Mouse (Mus musculus): Measurements from ENCODE around the gene Plcb3. TPM values are rescaled to one million over a fixed set of nuclear protein-coding genes. Genes with fewer than 3 reads are reported as not detected.

Gene Plcb3
- polyA plus RNA-seq, 1 experiment from 2014 or later = 44.8 TPM

DNA sequence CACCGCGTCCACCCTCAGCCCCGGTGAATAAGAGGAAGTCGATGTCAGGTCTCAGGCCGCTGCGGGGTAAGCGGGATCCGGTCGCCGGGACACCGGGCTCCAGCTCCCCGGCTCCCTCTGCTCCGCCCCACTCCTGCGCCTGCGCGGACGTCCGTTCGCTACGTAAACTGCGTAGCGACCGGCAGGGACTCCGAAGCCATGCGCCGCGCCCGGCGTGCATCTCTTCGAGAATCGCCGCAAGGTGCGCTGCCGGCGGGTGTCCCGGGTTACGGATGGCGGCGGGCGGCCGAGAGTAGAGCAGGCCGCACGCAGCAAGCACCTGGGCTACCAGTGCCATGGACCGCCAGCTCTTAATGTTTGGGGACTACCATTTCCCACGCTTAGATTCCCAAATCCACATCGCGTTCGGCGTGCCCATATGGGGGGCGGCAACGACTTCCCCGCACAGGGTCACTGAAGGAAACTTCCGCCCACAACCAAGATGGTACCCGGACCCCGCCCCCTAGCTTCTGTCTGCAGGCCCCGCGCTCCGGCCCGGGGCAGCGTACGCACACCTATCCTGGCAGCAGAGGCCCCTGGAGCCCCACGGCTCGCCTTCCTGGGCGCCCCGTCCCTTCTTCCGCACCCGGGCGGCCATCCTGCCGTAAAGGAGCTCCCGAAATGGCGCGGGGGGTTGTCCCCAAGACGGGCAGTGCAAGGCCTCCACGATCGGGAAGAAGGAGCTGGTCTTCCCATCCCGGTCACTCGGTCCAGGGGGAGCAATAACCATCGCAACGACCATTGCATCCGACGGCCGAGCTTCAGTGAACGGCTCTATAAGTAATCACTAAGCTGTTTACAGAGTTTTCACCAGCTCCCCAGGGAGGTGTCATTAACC lies 34.7 kb downstream of the Plcb3 start, which contains the start of gene Bad:
Gene Bad (plus strand): TSS at position 490 of the 877 bp plus-strand sequence.
- WGBS = under 1% methylated on average over 83 of the region's 83 CpGs
- Histone ChIP-seq H3K4me3 (replicated peaks) (peak within 1 kb of the TSS; percentile 88), H3K27me3 (no peaks in the 10 kb centered on the region), H3K4me2 (peak within 1 kb of the TSS; percentile 94), H3K4me1 (peaks cover 33% of the 10 kb centered on the region), H3K9ac (peak within 1 kb of the TSS; percentile 93), H3K36me3 (peaks cover 12% of the 10 kb centered on the region; the same call in 1 of the 2 replicates), H3K27ac (peak within 1 kb of the TSS; percentile 99), H3K9me3 (replicated peaks) (no peaks in the 10 kb centered on the region)
- peak; percentile 80 for ATAC-seq (replicated peaks; ENCODE audit: low FRiP score)

DNA sequence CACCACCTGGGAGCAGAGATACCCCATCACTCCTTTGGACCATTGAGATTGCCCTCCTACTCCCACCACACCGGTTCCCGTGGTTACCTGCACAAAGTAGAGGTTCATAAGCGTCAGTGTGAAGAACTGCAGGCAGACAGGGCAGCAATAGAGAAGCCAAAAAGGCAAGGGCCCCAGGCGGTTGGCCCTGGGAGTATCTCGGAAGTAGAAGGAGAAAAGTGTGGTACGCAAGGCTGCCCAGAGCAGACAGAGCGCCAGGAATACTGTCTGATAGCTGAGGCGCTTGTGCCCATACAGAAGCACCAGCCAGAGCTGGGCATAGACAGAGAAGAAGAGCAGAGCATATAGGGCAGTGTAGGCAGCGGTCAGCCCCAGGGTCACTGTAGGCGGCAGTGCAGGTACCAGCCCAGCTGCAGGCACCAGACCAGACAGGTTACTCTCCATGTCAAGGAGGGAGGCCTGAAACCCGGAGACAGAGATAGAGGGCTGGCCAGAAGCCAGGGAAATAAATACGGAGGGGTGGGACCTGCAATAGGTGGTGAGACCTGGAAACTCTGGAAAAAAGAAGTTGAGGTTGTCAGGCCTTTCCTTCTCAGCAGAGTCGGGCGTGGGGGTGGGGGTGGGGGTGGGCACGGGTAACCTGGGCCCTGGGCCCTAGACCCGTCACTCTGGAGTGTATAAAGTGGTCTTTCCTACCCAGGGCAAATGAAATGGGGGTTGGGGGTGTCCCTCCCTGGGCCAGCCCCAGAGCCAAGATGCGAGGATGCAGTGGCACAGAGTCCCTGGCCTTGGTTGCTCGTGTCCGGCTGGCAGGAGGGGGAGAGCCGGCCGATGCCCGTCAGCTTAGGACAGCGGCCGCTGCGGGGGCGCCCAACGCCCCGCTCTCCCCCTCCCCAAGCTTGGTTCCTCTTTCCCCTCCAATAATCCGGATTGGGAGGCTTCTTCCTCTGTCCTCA lies 35.6 kb downstream of the Plcb3 start:
- 20% methylated on average over 29 of the region's 29 CpGs for WGBS
- Histone ChIP-seq H3K9me3 (replicated peaks) (no peaks in the 10 kb centered on the region), H3K36me3 (0 out of 2 replicates have a peak, but pooled peaks cover 5% of the 10 kb centered on the region), H3K4me2 (peak overlapping the region; percentile 94), H3K4me1 (peaks cover 33% of the 10 kb centered on the region), H3K27me3 (peaks cover 8% of the 10 kb centered on the region), H3K9ac (peak overlapping the region; percentile 93), H3K4me3 (replicated peaks) (peak overlapping the region; percentile 88), H3K27ac (peak overlapping the region; percentile 99)
- peak; percentile 3; the same call in 1 of the 2 replicates for ATAC-seq (replicated peaks; ENCODE audit: low FRiP score)

DNA sequence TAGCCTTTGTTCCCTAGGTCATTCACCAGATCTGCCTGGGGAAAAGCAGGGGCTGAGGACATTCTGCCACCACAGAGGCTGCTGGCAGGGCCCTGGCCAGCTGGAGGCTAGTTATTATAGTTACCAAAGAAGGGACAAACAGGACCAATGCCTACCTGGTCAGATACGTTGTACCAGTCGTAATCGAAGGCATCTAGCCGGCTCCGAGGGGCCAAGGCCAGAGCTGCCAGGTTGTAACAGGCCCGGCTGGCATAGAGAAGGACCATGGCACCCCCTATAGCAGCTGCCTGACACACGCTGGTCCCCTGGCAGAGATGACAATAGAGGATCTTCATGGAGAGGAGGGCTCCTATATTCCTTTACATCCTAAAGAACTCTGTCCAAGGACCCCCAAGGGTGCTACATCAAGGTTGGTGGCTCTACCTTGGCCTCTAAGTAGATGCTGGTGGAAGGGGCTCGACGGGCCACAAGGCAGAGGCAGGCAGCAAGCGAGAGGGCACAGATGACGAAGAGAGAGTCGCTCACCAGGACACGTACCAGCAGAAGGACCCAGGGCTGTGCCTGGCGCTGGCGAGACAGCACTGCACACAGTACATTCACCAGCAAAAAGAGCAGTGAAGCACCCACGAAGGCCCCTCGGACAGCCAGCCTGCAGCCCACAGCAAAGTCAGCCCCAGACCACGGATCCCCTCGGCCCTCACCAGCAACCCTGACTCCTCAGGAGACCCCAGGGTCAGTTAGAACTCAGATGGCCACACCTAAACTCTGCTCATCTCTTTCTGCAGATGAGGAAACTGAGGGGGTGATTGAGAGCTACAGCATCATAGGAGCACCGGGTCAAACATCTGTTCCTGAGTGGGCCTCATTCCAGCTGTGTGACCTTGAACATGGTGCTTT lies 36.9 kb downstream of the Plcb3 start:
- peaks cover 21% of the 10 kb centered on the region for H3K27me3 ChIP-seq
- H3K9me3 ChIP-seq (replicated peaks) = no peaks in the 10 kb centered on the region
- H3K36me3 ChIP-seq = no peaks in the 10 kb centered on the region
- no peak overlapping the region for H3K4me3 ChIP-seq (replicated peaks)
- H3K4me1 ChIP-seq = peaks cover 34% of the 10 kb centered on the region
- H3K9ac ChIP-seq = no peak overlapping the region; the same call in 1 of the 2 replicates
- WGBS = 90% methylated on average over 20 of the region's 20 CpGs
- no peak overlapping the region for H3K27ac ChIP-seq
- ATAC-seq (replicated peaks; ENCODE audit: low FRiP score) = no peak
- H3K4me2 ChIP-seq = peak overlapping the region; percentile 94; the same call in 1 of the 2 replicates

DNA sequence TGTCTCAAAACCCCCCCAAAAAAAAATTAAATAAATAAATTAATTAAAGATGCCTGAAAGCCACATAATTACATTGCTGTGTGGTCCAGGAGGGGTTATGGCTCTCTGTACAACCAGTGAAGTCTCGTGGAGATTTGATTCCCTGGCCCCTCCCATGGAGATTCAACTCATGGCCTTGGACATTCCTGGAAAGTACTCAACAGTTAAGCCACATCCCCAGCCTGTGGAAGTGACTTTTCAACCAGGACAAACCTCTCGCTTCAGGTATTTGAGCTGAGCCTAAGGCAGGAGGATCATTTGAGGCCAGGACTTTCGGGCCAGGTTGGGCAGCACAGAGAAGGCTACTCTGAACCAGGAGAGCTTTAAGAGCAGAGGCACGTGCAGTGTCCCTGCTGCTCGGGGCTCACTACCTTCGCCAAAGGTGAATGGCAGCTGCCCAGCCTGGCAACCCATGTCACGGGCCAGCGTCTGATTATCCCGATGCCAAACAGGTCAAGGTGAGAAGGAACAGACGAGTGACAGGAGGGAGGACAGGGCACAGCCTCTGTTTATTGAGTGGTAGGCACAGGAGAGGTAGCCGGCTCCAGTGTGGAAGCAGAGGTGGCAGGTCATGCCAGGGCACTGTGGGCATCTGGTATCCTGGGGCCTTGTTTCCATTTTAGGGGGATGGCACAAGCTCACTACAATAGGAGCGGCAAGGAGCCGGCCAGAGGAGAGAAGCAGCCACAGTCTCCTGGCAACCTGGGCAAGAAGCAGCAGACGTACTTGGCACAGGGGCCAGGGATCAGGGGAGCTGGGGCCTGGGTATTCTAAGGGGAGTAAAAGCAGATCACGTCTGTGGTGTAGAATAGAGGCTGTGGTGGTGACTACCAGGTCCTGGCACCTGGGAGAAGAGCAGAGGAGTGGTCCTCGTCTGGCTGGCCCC lies 38.5 kb downstream of the Plcb3 start:
- Histone ChIP-seq H3K27ac (no peak overlapping the region), H3K9ac (no peak overlapping the region), H3K9me3 (replicated peaks) (no peaks in the 10 kb centered on the region), H3K4me3 (replicated peaks) (no peak overlapping the region), H3K36me3 (no peaks in the 10 kb centered on the region), H3K27me3 (peaks cover 36% of the 10 kb centered on the region), H3K4me2 (no peak overlapping the region), H3K4me1 (peaks cover 40% of the 10 kb centered on the region)
- ATAC-seq (replicated peaks; ENCODE audit: low FRiP score) = no peak
- 75% methylated on average over 16 of the region's 16 CpGs for WGBS

- no peaks in the 10 kb centered on the region for H3K36me3 ChIP-seq
- no peak overlapping the region for H3K4me2 ChIP-seq
- no peak overlapping the region for H3K4me3 ChIP-seq (replicated peaks)
- H3K27me3 ChIP-seq = peaks cover 51% of the 10 kb centered on the region
- WGBS = 26% methylated on average over 3 of the region's 3 CpGs
- H3K4me1 ChIP-seq = peaks cover 38% of the 10 kb centered on the region
- H3K9ac ChIP-seq = no peak overlapping the region
- H3K27ac ChIP-seq = no peak overlapping the region
- H3K9me3 ChIP-seq (replicated peaks) = no peaks in the 10 kb centered on the region
- ATAC-seq (replicated peaks; ENCODE audit: low FRiP score) = no peak
Observed at GRCm38 (mm10) chr19:6936299-6936698, 40.0 kb downstream of the Plcb3 start.

DNA sequence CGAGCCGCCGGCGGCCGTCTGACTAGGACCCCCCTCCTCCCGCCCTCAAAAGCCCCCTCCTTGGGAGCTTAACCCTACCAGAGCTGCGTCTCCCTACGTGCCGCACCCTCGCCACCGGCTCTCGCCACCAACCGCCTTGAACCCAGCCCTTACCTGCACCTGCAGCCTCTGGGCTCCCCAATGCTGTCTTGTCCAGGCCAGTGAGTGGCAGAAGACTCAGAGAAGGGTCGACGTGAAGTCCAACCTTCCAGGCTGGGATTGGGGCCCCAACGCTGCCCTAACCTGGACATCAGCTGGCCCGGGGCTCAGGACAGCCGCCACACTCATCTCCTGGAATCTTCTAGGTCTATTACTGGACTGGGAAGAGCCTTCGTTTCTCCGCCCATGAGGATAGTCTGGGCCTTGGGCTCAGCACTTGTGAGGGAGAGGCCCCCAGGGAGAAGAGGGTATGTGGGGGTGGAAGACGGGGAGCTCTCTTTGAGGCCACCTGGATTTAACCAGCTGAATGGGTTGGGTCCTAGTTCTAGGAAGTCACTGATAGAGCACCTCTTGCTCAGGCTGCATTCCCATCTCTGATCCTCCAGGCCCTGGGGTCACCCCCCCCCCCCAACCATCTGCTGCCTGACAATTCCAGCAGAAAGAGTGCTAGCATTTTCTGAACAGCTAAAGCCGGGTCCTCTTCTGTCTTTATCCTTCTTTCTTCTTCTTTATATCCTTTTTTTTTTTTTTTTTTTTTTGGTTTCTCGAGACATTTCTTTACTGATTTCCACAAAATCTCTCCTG lies 41.9 kb downstream of the Plcb3 start, which contains the start of gene Kcnk4:
Gene Kcnk4 (minus strand): TSS at position 321 of the 783 bp plus-strand sequence.
- WGBS = 9% methylated on average over 23 of the region's 23 CpGs

GRCm38 (mm10) chr19:6933436-6934194 lies 42.7 kb downstream of the Plcb3 start:
- ATAC-seq (replicated peaks; ENCODE audit: low FRiP score) = peak; percentile 44; the same call in 1 of the 2 replicates
- peak overlapping the region; percentile 84 for H3K4me2 ChIP-seq
- peak overlapping the region; percentile 46 for H3K4me3 ChIP-seq (replicated peaks)
- no peaks in the 10 kb centered on the region for H3K9me3 ChIP-seq (replicated peaks)
- H3K27me3 ChIP-seq = peaks cover 75% of the 10 kb centered on the region
- no peaks in the 10 kb centered on the region for H3K36me3 ChIP-seq
- 3% methylated on average over 57 of the region's 58 CpGs for WGBS
- no peak overlapping the region for H3K27ac ChIP-seq
- peaks cover 24% of the 10 kb centered on the region for H3K4me1 ChIP-seq
- H3K9ac ChIP-seq = peak overlapping the region; percentile 27

More for the DNA sequence above, 41.9 kb downstream of the Plcb3 start, which contains the start of gene Kcnk4:
- H3K27ac ChIP-seq = no peak within 1 kb of the TSS
- ATAC-seq (replicated peaks; ENCODE audit: low FRiP score) = no peak
- peak within 1 kb of the TSS; percentile 46 for H3K4me3 ChIP-seq (replicated peaks)
- H3K9me3 ChIP-seq (replicated peaks) = no peaks in the 10 kb centered on the region
- H3K4me1 ChIP-seq = peaks cover 24% of the 10 kb centered on the region
- peak within 1 kb of the TSS; percentile 84 for H3K4me2 ChIP-seq
- H3K9ac ChIP-seq = peak within 1 kb of the TSS; percentile 27
- H3K36me3 ChIP-seq = no peaks in the 10 kb centered on the region
- peaks cover 68% of the 10 kb centered on the region for H3K27me3 ChIP-seq

GRCm38 (mm10) chr19:6933102-6933435 lies 43.2 kb downstream of the Plcb3 start:
- H3K27ac ChIP-seq = no peak overlapping the region
- H3K4me2 ChIP-seq = peak overlapping the region; percentile 84
- no peak overlapping the region for H3K9ac ChIP-seq
- H3K9me3 ChIP-seq (replicated peaks) = no peaks in the 10 kb centered on the region
- no peak; the same call in 1 of the 2 replicates for ATAC-seq (replicated peaks; ENCODE audit: low FRiP score)
- 37% methylated on average over 4 of the region's 4 CpGs for WGBS
- no peaks in the 10 kb centered on the region for H3K36me3 ChIP-seq
- H3K27me3 ChIP-seq = peaks cover 81% of the 10 kb centered on the region
- peaks cover 21% of the 10 kb centered on the region for H3K4me1 ChIP-seq
- H3K4me3 ChIP-seq (replicated peaks) = peak overlapping the region; percentile 46

DNA sequence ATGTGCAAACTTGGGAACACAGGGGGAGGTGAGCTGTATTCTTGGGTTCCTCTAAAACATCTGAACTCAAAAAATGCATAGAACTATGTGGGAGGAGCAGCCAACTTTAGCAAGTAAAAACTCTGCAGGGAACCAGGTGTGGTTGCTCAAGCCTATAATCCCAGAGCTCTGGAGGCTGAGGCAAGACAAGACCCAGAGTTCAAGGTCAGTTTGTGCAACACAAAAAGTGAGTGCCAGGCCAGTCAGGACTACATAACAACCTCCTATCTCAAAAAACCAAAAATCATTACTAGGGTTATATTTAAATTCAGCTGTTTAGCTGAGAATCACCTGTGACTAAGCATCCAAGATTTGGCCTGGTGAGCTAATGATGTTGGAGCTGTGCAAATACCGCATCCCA lies 44.3 kb downstream of the Plcb3 start:
- H3K4me2 ChIP-seq = no peak overlapping the region
- no peaks in the 10 kb centered on the region for H3K9me3 ChIP-seq (replicated peaks)
- ATAC-seq (replicated peaks; ENCODE audit: low FRiP score) = no peak
- WGBS = 41% methylated on average over 1 of the region's 1 CpGs
- H3K9ac ChIP-seq = no peak overlapping the region
- H3K4me1 ChIP-seq = peaks cover 24% of the 10 kb centered on the region
- no peak overlapping the region for H3K4me3 ChIP-seq (replicated peaks)
- H3K36me3 ChIP-seq = no peaks in the 10 kb centered on the region
- no peak overlapping the region for H3K27ac ChIP-seq
- peaks cover 91% of the 10 kb centered on the region for H3K27me3 ChIP-seq

All from kidney, embryonic 15.5 days (tissue).